Mouse (Mus musculus) layer of hippocampus, adult 2 months (tissue): ENCODE results near the gene Sardh. TPM values are rescaled to one million over a fixed set of nuclear protein-coding genes. Genes with fewer than 3 reads are reported as not detected.

Experiments used
- DNase-seq, 2 experiments: peaks; one replicate each; pipeline ENCODE4 v3.0.0; 2022; ENCODE audit warnings: low spot score in 2 of 2
- H3K27ac ChIP-seq: fragments of 200-600 bp; 2 replicates; pipeline ENCODE4 v1.8.1; 2022
- H3K4me3 ChIP-seq: fragments of 200-600 bp; 2 replicates; pipeline ENCODE4 v1.8.1; 2022; ENCODE audit warnings: mild to moderate bottlenecking
- CTCF ChIP-seq: fragments of 200-600 bp; conservative IDR thresholded peaks from 2 replicates; pipeline ENCODE4 v1.8.1; 2022; ENCODE audit warnings: antibody characterized with exemption, mild to moderate bottlenecking, moderate library complexity
- total RNA-seq, 2 experiments: library from RNA; stranded (reverse); gene quantifications; 2 replicates each; pipeline ENCODE4 v1.2.3; 2021

Sardh gene
- total RNA-seq, 2 experiments from 2014 or later = 5.3 to 6.3 TPM

- no peak for TF ChIP-seq CTCF
- H3K4me3 ChIP-seq = no peak overlapping the region
- DNase-seq = no peak
- no peak overlapping the region for H3K27ac ChIP-seq
Observed at GRCm38 (mm10) chr2:27215537-27215936, 32.6 kb downstream of the Sardh start.

- Histone ChIP-seq H3K4me3 (no peak overlapping the region), H3K27ac (peak overlapping the region; percentile 81)
- no peak for TF ChIP-seq CTCF
- DNase-seq = peak in 1 of 2 experiments; percentile 48
Observed at GRCm38 (mm10) chr2:27211966-27212893, 35.9 kb downstream of the Sardh start.

- H3K27ac ChIP-seq = no peak overlapping the region
- DNase-seq = no peak
- TF ChIP-seq CTCF = no peak
- no peak overlapping the region for H3K4me3 ChIP-seq
Observed at GRCm38 (mm10) chr2:27210676-27211210, 37.4 kb downstream of the Sardh start.

DNA sequence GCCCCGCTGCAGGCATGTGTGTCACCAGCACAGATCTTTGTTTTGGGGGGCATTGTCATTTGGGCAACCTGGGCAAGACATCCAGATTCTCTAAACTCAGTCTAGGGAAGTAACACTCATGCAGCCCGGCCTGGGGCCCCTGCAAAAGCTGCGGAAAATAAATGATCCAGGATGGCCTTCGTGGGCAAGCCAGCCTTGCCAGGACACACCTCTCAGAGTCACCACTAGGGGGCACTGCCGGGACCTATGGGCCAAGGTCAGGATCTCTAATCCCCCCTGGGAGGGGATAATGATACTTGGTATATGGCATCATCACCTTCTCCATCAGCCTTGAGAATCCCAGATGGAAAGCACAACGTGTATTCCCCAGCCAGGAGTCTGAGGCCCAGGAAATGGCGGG lies 37.9 kb downstream of the Sardh start:
- peak in 1 of 2 experiments; percentile 46 for DNase-seq
- peak; percentile 87 for TF ChIP-seq CTCF
- no peak overlapping the region for H3K4me3 ChIP-seq
- no peak overlapping the region for H3K27ac ChIP-seq

DNA sequence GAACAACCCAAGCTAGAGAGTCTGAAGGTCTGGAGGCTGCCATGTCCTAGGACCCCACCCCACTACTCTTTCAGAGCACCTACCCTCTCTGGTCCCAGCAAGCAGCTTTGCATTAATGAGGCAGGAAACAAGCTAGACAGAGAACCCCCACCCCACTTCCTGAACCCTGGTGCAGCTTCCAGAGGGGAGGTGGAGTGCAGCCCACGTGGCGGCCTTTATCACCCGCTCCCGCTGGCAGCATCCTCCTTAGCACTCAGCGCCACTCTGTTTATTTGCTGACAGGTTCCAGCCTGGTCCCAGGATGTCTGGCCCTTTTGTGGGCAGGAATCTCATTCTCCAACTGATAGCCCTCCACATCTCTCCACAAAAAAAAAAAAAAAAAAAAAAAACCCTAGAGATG lies 38.3 kb downstream of the Sardh start:
- DNase-seq = no peak
- no peak overlapping the region for H3K4me3 ChIP-seq
- no peak overlapping the region for H3K27ac ChIP-seq
- no peak for TF ChIP-seq CTCF

GRCm38 (mm10) chr2:27209370-27209769 lies 38.8 kb downstream of the Sardh start:
- no peak for TF ChIP-seq CTCF
- H3K4me3 ChIP-seq = no peak overlapping the region
- no peak for DNase-seq
- H3K27ac ChIP-seq = no peak overlapping the region

DNA sequence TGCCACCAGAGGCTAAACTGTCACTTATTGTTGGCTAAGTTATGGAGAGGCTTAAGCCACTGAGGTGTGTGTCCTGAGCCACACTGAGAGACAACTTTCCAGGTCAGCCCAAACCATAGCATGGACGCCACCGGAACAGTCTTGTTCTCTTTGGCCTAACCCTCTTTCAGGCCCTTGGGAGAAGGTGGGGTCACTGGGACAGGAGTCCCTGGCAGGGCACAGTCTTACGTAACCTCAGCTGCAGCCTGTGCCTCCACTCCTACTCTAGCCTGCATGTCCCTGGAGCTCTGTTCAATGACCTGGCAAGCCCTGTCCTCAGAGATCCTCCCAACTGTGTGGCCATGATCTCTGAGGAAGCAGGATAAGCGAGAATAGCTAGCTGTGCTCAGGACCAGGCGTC lies 41.0 kb downstream of the Sardh start:
- TF ChIP-seq CTCF = no peak
- DNase-seq = no peak
- H3K4me3 ChIP-seq = no peak overlapping the region
- H3K27ac ChIP-seq = peak overlapping the region; percentile 85

DNA sequence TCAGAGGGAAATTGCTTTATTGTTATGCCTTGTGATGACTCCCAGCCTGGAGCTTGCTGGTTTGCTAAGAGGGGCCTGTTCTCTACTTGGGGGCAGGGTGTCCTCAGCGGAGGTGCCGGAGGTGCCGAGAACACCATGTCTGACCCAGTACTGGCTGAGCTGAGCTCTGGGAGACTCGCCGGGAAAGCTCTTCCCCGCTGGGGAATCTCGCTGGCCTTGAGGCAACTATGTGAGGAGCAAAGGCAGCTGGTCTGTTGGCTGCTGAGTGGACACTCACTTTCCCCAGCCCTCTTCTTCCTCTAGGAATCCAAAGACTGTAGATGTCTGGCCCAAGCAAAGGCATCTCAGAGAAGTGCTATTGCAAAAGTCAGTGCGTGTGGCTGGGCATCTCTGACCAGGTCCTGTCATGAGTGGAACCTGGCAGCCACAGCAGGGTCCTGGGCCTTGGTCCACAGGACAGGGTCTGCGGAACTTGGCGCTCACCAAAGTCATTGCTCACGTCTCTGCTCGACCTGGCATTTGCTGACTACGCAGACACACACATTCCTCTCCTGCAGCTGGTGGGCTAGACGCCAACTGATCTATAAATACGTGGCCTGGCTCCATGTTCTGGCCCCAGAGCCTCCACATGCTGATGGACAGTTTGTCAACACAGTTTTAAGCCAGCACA lies 41.9 kb downstream of the Sardh start:
- Histone ChIP-seq H3K4me3 (no peak overlapping the region), H3K27ac (peak overlapping the region; percentile 85)
- no peak for DNase-seq
- no peak for TF ChIP-seq CTCF

GRCm38 (mm10) chr2:27205666-27206065 lies 42.5 kb downstream of the Sardh start:
- peak; percentile 39 to 58 for DNase-seq
- TF ChIP-seq CTCF = no peak
- H3K27ac ChIP-seq = peak overlapping the region; percentile 85
- H3K4me3 ChIP-seq = no peak overlapping the region

DNA sequence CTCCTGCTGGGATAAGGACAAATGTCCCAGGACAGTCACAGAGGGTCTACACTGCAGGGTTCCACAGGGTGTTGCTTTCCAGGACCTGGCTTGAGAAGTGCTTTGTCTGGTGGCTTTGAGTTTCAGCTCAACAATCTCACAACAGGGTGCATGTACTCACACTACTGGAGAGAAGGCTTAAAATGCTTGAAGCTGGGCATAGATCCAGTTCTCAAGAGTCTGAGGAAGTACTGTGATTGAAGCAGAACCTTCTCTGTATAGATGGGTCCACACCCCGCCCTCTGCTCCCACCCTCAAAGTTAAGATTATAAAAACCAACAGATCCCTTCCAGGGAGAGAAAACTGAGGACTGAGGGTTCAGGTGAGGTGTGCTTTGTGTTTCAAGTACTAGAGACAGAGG lies 47.6 kb downstream of the Sardh start:
- no peak for DNase-seq
- H3K4me3 ChIP-seq = no peak overlapping the region
- no peak for TF ChIP-seq CTCF

GRCm38 (mm10) chr2:27198551-27199246 lies 49.4 kb downstream of the Sardh start:
- no peak for TF ChIP-seq CTCF
- Histone ChIP-seq H3K4me3 (no peak overlapping the region), H3K27ac (peak overlapping the region; percentile 24)
- DNase-seq = no peak

More for the DNA sequence above, 47.6 kb downstream of the Sardh start:
- 0 out of 2 replicates have a peak overlapping the region, but pooled peaks have one; percentile 18 for H3K27ac ChIP-seq

- TF ChIP-seq CTCF = no peak
- Histone ChIP-seq H3K4me3 (no peak overlapping the region), H3K27ac (no peak overlapping the region)
- no peak for DNase-seq
Observed at GRCm38 (mm10) chr2:27189994-27190393, 58.1 kb downstream of the Sardh start.

GRCm38 (mm10) chr2:27187531-27187930 lies 60.6 kb downstream of the Sardh start:
- TF ChIP-seq CTCF = no peak
- Histone ChIP-seq H3K27ac (no peak overlapping the region), H3K4me3 (no peak overlapping the region)
- DNase-seq = no peak
